Mouse (Mus musculus): ENCODE measurements around the gene Mrpl51.

Gene Mrpl51

GRCm38 (mm10) chr6:125232045-125232437 is 40.4 kb downstream of the Mrpl51 start:
- in situ Hi-C loops (cut with MboI, MseI) = loop anchor here (5.0 to 10.0 kb wide), 2 partner anchors 100 to 327 kb away; partner anchors contain the start of gene Nop2

- in situ Hi-C loops (cut with MboI, MseI) = loop anchor here (5.0 to 10.0 kb wide), 2 partner anchors 100 to 328 kb away; partner anchors contain the start of gene Nop2
These were observed 40.9 kb downstream of the Mrpl51 start for GRCm38 (mm10) chr6:125232516-125232915.

- in situ Hi-C loops (cut with MboI, MseI) = loop anchor here (5.0 to 10.0 kb wide), 2 partner anchors 102 to 329 kb away; partner anchors contain the start of gene Nop2
These were observed 42.4 kb downstream of the Mrpl51 start for GRCm38 (mm10) chr6:125233816-125234519.

- in situ Hi-C loops (cut with MboI, MseI) = loop anchor here (5.0 to 10.0 kb wide), 2 partner anchors 102 to 330 kb away; partner anchors contain the start of gene Nop2
These were observed 42.9 kb downstream of the Mrpl51 start for GRCm38 (mm10) chr6:125234520-125234828.

- in situ Hi-C loops (cut with MboI, MseI) = loop anchor here (10.0 kb wide), 1 partner anchor 332 kb away; no protein-coding TSS in a partner anchor
These were observed 44.7 kb downstream of the Mrpl51 start for GRCm38 (mm10) chr6:125236341-125236740.

GRCm38 (mm10) chr6:125236782-125237181 is 45.2 kb downstream of the Mrpl51 start, which contains the start of gene Cd27:
Gene Cd27, minus strand, starts transcription at chr6:125237010.
- in situ Hi-C loops (cut with MboI, MseI) = loop anchor here (10.0 kb wide), 1 partner anchor 332 kb away; no protein-coding TSS in a partner anchor

GRCm38 (mm10) chr6:125237421-125237820 is 45.8 kb downstream of the Mrpl51 start:
- in situ Hi-C loops (cut with MboI, MseI) = loop anchor here (10.0 kb wide), 1 partner anchor 333 kb away; no protein-coding TSS in a partner anchor

GRCm38 (mm10) chr6:125238396-125238795 is 46.8 kb downstream of the Mrpl51 start:
- in situ Hi-C loops (cut with MboI, MseI) = loop anchor here (10.0 kb wide), 1 partner anchor 334 kb away; no protein-coding TSS in a partner anchor

- in situ Hi-C loops (cut with MboI, MseI) = loop anchor here (10.0 kb wide), 1 partner anchor 335 kb away; no protein-coding TSS in a partner anchor
These were observed 47.9 kb downstream of the Mrpl51 start for GRCm38 (mm10) chr6:125239547-125239946.

GRCm38 (mm10) chr6:125240617-125241016 is 49.0 kb downstream of the Mrpl51 start:
- in situ Hi-C loops (cut with MboI, MseI) = no loop called here

GRCm38 (mm10) chr6:125241566-125241965 is 50.0 kb downstream of the Mrpl51 start:
- in situ Hi-C loops (cut with MboI, MseI) = no loop called here

- in situ Hi-C loops (cut with MboI, MseI) = no loop called here
These were observed 53.0 kb downstream of the Mrpl51 start for GRCm38 (mm10) chr6:125244551-125244950.

Measured in T-helper 2 cell (primary cell).